Mouse (Mus musculus) urinary bladder, postnatal 10 days (tissue): Measurements from ENCODE around the gene Sp9.

Experiments used
- DNase-seq: peaks from one replicate; pipeline ENCODE4 v3.0.0; 2022; ENCODE audit warnings: low spot score

Sp9 gene

GRCm38 (mm10) chr2:73274119-73274920, 2.6 kb downstream of the Sp9 start:
- DNase-seq = no peak

- no peak for DNase-seq
Observed at GRCm38 (mm10) chr2:73275261-73276040, 3.7 kb downstream of the Sp9 start.

GRCm38 (mm10) chr2:73276141-73276571, 4.4 kb downstream of the Sp9 start:
- DNase-seq = no peak

- DNase-seq = no peak
Observed at GRCm38 (mm10) chr2:73277021-73277708, 5.4 kb downstream of the Sp9 start.

GRCm38 (mm10) chr2:73277709-73278075, 6.0 kb downstream of the Sp9 start:
- no peak for DNase-seq

- no peak for DNase-seq
Observed at GRCm38 (mm10) chr2:73278131-73278854, 6.6 kb downstream of the Sp9 start.

GRCm38 (mm10) chr2:73278869-73279268, 7.1 kb downstream of the Sp9 start:
- DNase-seq = no peak

GRCm38 (mm10) chr2:73279271-73280038, 7.7 kb downstream of the Sp9 start:
- no peak for DNase-seq

GRCm38 (mm10) chr2:73280356-73281047, 8.8 kb downstream of the Sp9 start:
- no peak for DNase-seq

- no peak for DNase-seq
Observed at GRCm38 (mm10) chr2:73281048-73281661, 9.4 kb downstream of the Sp9 start.

- no peak for DNase-seq
Observed at GRCm38 (mm10) chr2:73281707-73282106, 10.0 kb downstream of the Sp9 start.

- DNase-seq = no peak
Observed at GRCm38 (mm10) chr2:73285630-73286029, 13.9 kb downstream of the Sp9 start.

GRCm38 (mm10) chr2:73291130-73291529, 19.4 kb downstream of the Sp9 start:
- DNase-seq = no peak

GRCm38 (mm10) chr2:73295023-73295422, 23.3 kb downstream of the Sp9 start:
- DNase-seq = no peak

- no peak for DNase-seq
Observed at GRCm38 (mm10) chr2:73298154-73298553, 26.4 kb downstream of the Sp9 start.

GRCm38 (mm10) chr2:73298841-73299240, 27.1 kb downstream of the Sp9 start:
- DNase-seq = no peak

- DNase-seq = no peak
Observed at GRCm38 (mm10) chr2:73301979-73302378, 30.3 kb downstream of the Sp9 start.

GRCm38 (mm10) chr2:73302722-73303121, 31.0 kb downstream of the Sp9 start:
- no peak for DNase-seq

- no peak for DNase-seq
Observed at GRCm38 (mm10) chr2:73304506-73304905, 32.8 kb downstream of the Sp9 start.

- DNase-seq = no peak
Observed at GRCm38 (mm10) chr2:73306006-73306405, 34.3 kb downstream of the Sp9 start.
